Mouse (Mus musculus) megakaryocyte-erythroid progenitor cell, adult 5 weeks (primary cell): ENCODE results near the gene Peg10. TPM values are rescaled to one million over a fixed set of nuclear protein-coding genes. Genes with fewer than 3 reads are reported as not detected.

ENCODE experiments used
- polyA plus RNA-seq: library from polyadenylated mRNA; stranded (reverse); fragments of >175 nt; gene quantifications from 2 replicates; pipeline ENCODE4 v1.2.3, GENCODE M21; 2012

Gene Peg10
- polyA plus RNA-seq, result 0.69 and 0.74 TPM in 2 replicates

GRCm38 (mm10) chr6:4746696-4747439, at the start of gene Peg10, which contains the start of gene Sgce:
Peg10 (plus strand) TSS chr6:4747306.
Sgce (minus strand) TSS chr6:4747207.

Other genes starting within 250 kb of the Peg10 start
- 1.5 and 2.8 TPM in 2 replicates for gene Col1a2, start 242.5 kb upstream of the Peg10 start, polyA plus RNA-seq
- 13.3 and 15.3 TPM in 2 replicates for gene Casd1, start 146.5 kb upstream of the Peg10 start, polyA plus RNA-seq
- gene Sgce, start 99 bp upstream of the Peg10 start, polyA plus RNA-seq, result 0.20 and 0.92 TPM in 2 replicates
- 0.38 and 1.0 TPM in 2 replicates for gene Ppp1r9a, start 155.6 kb downstream of the Peg10 start, polyA plus RNA-seq